Mouse (Mus musculus) stomach, embryonic 15.5 days (tissue): ENCODE results near the gene Rala. TPM values are rescaled to one million over a fixed set of nuclear protein-coding genes. Genes with fewer than 3 reads are reported as not detected.

ENCODE experiments used
- ATAC-seq: fragments of 200-750 bp; cut with Nextera tagmentation; 2 replicates; pipeline ENCODE4 v1.8.0; 2017; ENCODE audit warnings: low read depth, moderate number of reproducible peaks, moderate TSS enrichment; ENCODE audit not compliant: insufficient read depth, low FRiP score
- H3K27ac ChIP-seq: fragments of 300-500 bp; sonication (generic); 2 replicates; pipeline ENCODE4 v1.5.1; 2015; ENCODE audit warnings: mild to moderate bottlenecking, inconsistent platforms
- H3K27me3 ChIP-seq: fragments of 300-500 bp; sonication (generic); replicated peaks from 2 replicates; pipeline ENCODE4 v1.6.1; 2015; ENCODE audit warnings: inconsistent platforms
- H3K36me3 ChIP-seq: fragments of 300-500 bp; sonication (generic); 2 replicates; pipeline ENCODE4 v1.6.1; 2015; ENCODE audit warnings: inconsistent platforms
- H3K4me1 ChIP-seq: fragments of 300-500 bp; sonication (generic); 2 replicates; pipeline ENCODE4 v1.6.1; 2015; ENCODE audit warnings: inconsistent platforms
- H3K4me2 ChIP-seq: fragments of 300-500 bp; sonication (generic); 2 replicates; pipeline ENCODE4 v1.6.1; 2015; ENCODE audit warnings: mild to moderate bottlenecking, inconsistent platforms
- H3K4me3 ChIP-seq: fragments of 300-500 bp; sonication (generic); replicated peaks from 2 replicates; pipeline ENCODE4 v1.5.1; 2015; ENCODE audit warnings: inconsistent platforms
- H3K9ac ChIP-seq: fragments of 300-500 bp; sonication (generic); 2 replicates; pipeline ENCODE4 v1.6.1; 2015; ENCODE audit warnings: inconsistent platforms
- H3K9me3 ChIP-seq: fragments of 300-500 bp; sonication (generic); 2 replicates; pipeline ENCODE4 v1.6.1; 2016; ENCODE audit warnings: inconsistent platforms
- WGBS: fragments of 180-500 bp; shearing (Covaris S2); methylation state at CpG from one replicate; pipeline ENCODE4 v1.1.7; 2015; 5-methylcytosine and 5-hydroxymethylcytosine counted together
- polyA plus RNA-seq: library from polyadenylated mRNA; unstranded; fragments of >200 nt; fragmentation: Nextera tagmentation; extraction: Ambion mirVana; gene quantifications from 2 replicates; pipeline ENCODE4 v1.2.1, GENCODE M21; 2015

Gene Rala
- polyA plus RNA-seq, 1 experiment from 2014 or later, result 113 TPM

- no peak for ATAC-seq
- no peak overlapping the region for H3K4me3 ChIP-seq
- 73% methylated on average over 7 of the region's 7 CpGs for WGBS
- no peak overlapping the region for H3K9ac ChIP-seq
- H3K27me3 ChIP-seq, result no peaks in the 10 kb centered on the region
- no peak overlapping the region for H3K4me2 ChIP-seq
- H3K4me1 ChIP-seq, result 0 out of 2 replicates have a peak, but pooled peaks cover 5% of the 10 kb centered on the region
- no peak overlapping the region for H3K27ac ChIP-seq
- H3K36me3 ChIP-seq, result no peaks in the 10 kb centered on the region
- no peaks in the 10 kb centered on the region for H3K9me3 ChIP-seq
Observed at GRCm38 (mm10) chr13:17836808-17837207, 107.2 kb downstream of the Rala start.

GRCm38 (mm10) chr13:17832940-17833339, 111.1 kb downstream of the Rala start:
- H3K4me3 ChIP-seq, result no peak overlapping the region
- no peaks in the 10 kb centered on the region for H3K36me3 ChIP-seq
- 0 out of 2 replicates have a peak, but pooled peaks cover 2% of the 10 kb centered on the region for H3K4me1 ChIP-seq
- H3K9ac ChIP-seq, result no peak overlapping the region
- no peak for ATAC-seq
- H3K27ac ChIP-seq, result no peak overlapping the region
- no peaks in the 10 kb centered on the region for H3K27me3 ChIP-seq
- H3K9me3 ChIP-seq, result no peaks in the 10 kb centered on the region
- 60% methylated on average over 3 of the region's 3 CpGs for WGBS
- no peak overlapping the region for H3K4me2 ChIP-seq

Other genes with a start within 250 kb of the Rala start
- gene Mplkip, start 249.0 kb downstream of the Rala start, polyA plus RNA-seq, result 49.7 and 52.2 TPM in 2 replicates
- gene Sugct, start 248.7 kb downstream of the Rala start, polyA plus RNA-seq, result 5.5 and 7.1 TPM in 2 replicates
- 18.2 and 20.2 TPM in 2 replicates for gene Cdk13, start 139.1 kb downstream of the Rala start, polyA plus RNA-seq
- gene Yae1d1, start 49.1 kb upstream of the Rala start, polyA plus RNA-seq, result 64.6 and 69.7 TPM in 2 replicates